Mouse (Mus musculus): ENCODE measurements around the gene Mccc1.
A peak's percentile ranks its signal among the peaks of the same experiment; 100 is the strongest.

- TF ChIP-seq POLR2A (IDR thresholded peaks at IDR 0.05; ENCODE audit: insufficient read depth, low read depth, low read length) (no peak), CTCF (IDR thresholded peaks at IDR 0.05) (peak; percentile 70)
These were observed 27.5 kb downstream of the Mccc1 start for GRCm38 (mm10) chr3:35972985-35973384.
